Mouse (Mus musculus): ENCODE results near the gene Ninl. TPM values are rescaled to one million over a fixed set of nuclear protein-coding genes. Genes with fewer than 3 reads are reported as not detected.

Gene Ninl
- polyA plus RNA-seq, 1 experiment from 2014 or later: 9.7 TPM

- peaks cover 2% of the 10 kb centered on the region for H3K36me3 ChIP-seq (ENCODE audit: control insufficient read depth, insufficient read depth, low read length)
- no peaks in the 10 kb centered on the region for H3K4me1 ChIP-seq (replicated peaks; ENCODE audit: control insufficient read depth, insufficient read depth, low read length)
- H3K27ac ChIP-seq (ENCODE audit: low read length): no peak overlapping the region
- no peak overlapping the region for H3K4me3 ChIP-seq (ENCODE audit: low read length)
- H3K9ac ChIP-seq (ENCODE audit: low read length): no peak overlapping the region
- no peaks in the 10 kb centered on the region for H3K27me3 ChIP-seq (ENCODE audit: control insufficient read depth, insufficient read depth, low read depth, low read length)
- no peak for ATAC-seq (ENCODE audit: low read depth)
- no peak overlapping the region for H3K4me2 ChIP-seq (ENCODE audit: low read depth, low read length)
- no peaks in the 10 kb centered on the region for H3K9me3 ChIP-seq (ENCODE audit: control insufficient read depth, low read length)
- WGBS: 80% methylated on average over 7 of the region's 7 CpGs
Observed at GRCm38 (mm10) chr2:150923505-150923904, 115.7 kb downstream of the Ninl start.

GRCm38 (mm10) chr2:150923026-150923425 is 116.2 kb downstream of the Ninl start:
- no peak overlapping the region for H3K4me2 ChIP-seq (ENCODE audit: low read depth, low read length)
- no peaks in the 10 kb centered on the region for H3K27me3 ChIP-seq (ENCODE audit: control insufficient read depth, insufficient read depth, low read depth, low read length)
- H3K9ac ChIP-seq (ENCODE audit: low read length): no peak overlapping the region
- H3K27ac ChIP-seq (ENCODE audit: low read length): no peak overlapping the region
- 87% methylated on average over 3 of the region's 3 CpGs for WGBS
- no peak overlapping the region for H3K4me3 ChIP-seq (ENCODE audit: low read length)
- no peaks in the 10 kb centered on the region for H3K4me1 ChIP-seq (replicated peaks; ENCODE audit: control insufficient read depth, insufficient read depth, low read length)
- ATAC-seq (ENCODE audit: low read depth): no peak
- H3K9me3 ChIP-seq (ENCODE audit: control insufficient read depth, low read length): no peaks in the 10 kb centered on the region
- H3K36me3 ChIP-seq (ENCODE audit: control insufficient read depth, insufficient read depth, low read length): peaks cover 5% of the 10 kb centered on the region

- H3K36me3 ChIP-seq (ENCODE audit: control insufficient read depth, insufficient read depth, low read length): peaks cover 9% of the 10 kb centered on the region
- no peak overlapping the region for H3K4me2 ChIP-seq (ENCODE audit: low read depth, low read length)
- no peak overlapping the region for H3K27ac ChIP-seq (ENCODE audit: low read length)
- H3K9ac ChIP-seq (ENCODE audit: low read length): no peak overlapping the region
- H3K9me3 ChIP-seq (ENCODE audit: control insufficient read depth, low read length): no peaks in the 10 kb centered on the region
- 83% methylated on average over 4 of the region's 4 CpGs for WGBS
- no peak for ATAC-seq (ENCODE audit: low read depth)
- no peaks in the 10 kb centered on the region for H3K4me1 ChIP-seq (replicated peaks; ENCODE audit: control insufficient read depth, insufficient read depth, low read length)
- no peaks in the 10 kb centered on the region for H3K27me3 ChIP-seq (ENCODE audit: control insufficient read depth, insufficient read depth, low read depth, low read length)
- no peak overlapping the region for H3K4me3 ChIP-seq (ENCODE audit: low read length)
Observed at GRCm38 (mm10) chr2:150922165-150922564, 117.0 kb downstream of the Ninl start.

GRCm38 (mm10) chr2:150921697-150922096 is 117.5 kb downstream of the Ninl start:
- Histone ChIP-seq H3K4me3 (ENCODE audit: low read length) (no peak overlapping the region), H3K9me3 (ENCODE audit: control insufficient read depth, low read length) (no peaks in the 10 kb centered on the region), H3K4me2 (ENCODE audit: low read depth, low read length) (no peak overlapping the region), H3K27ac (ENCODE audit: low read length) (no peak overlapping the region), H3K36me3 (ENCODE audit: control insufficient read depth, insufficient read depth, low read length) (peaks cover 12% of the 10 kb centered on the region), H3K9ac (ENCODE audit: low read length) (no peak overlapping the region), H3K27me3 (ENCODE audit: control insufficient read depth, insufficient read depth, low read depth, low read length) (no peaks in the 10 kb centered on the region), H3K4me1 (replicated peaks; ENCODE audit: control insufficient read depth, insufficient read depth, low read length) (no peaks in the 10 kb centered on the region)
- WGBS: 82% methylated on average over 6 of the region's 6 CpGs
- no peak for ATAC-seq (ENCODE audit: low read depth)

DNA sequence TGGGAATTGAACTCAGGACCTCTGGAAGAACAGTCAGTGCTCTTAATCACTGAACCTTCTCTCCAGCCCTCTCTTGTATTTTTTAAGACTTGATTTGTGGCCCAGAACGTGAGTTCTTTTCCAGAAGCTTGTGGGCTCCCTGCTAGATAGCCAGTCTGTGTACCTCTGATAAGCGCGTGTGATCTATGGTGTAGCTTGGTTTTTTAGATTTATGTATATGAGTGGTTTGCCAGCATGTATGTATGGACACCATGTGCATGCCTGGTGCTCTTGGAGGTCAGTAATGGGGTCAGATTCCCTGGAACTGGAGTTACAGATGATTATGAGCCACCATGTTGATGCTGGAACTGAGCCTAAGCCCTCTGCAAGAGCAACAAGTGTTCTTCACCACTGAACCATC is 118.6 kb downstream of the Ninl start:
- 80% methylated on average over 3 of the region's 3 CpGs for WGBS
- Histone ChIP-seq H3K4me3 (ENCODE audit: low read length) (no peak overlapping the region), H3K36me3 (ENCODE audit: control insufficient read depth, insufficient read depth, low read length) (peaks cover 12% of the 10 kb centered on the region), H3K9me3 (ENCODE audit: control insufficient read depth, low read length) (no peaks in the 10 kb centered on the region), H3K9ac (ENCODE audit: low read length) (no peak overlapping the region), H3K4me1 (replicated peaks; ENCODE audit: control insufficient read depth, insufficient read depth, low read length) (no peaks in the 10 kb centered on the region), H3K4me2 (ENCODE audit: low read depth, low read length) (no peak overlapping the region), H3K27ac (ENCODE audit: low read length) (no peak overlapping the region), H3K27me3 (ENCODE audit: control insufficient read depth, insufficient read depth, low read depth, low read length) (no peaks in the 10 kb centered on the region)
- no peak for ATAC-seq (ENCODE audit: low read depth)

DNA sequence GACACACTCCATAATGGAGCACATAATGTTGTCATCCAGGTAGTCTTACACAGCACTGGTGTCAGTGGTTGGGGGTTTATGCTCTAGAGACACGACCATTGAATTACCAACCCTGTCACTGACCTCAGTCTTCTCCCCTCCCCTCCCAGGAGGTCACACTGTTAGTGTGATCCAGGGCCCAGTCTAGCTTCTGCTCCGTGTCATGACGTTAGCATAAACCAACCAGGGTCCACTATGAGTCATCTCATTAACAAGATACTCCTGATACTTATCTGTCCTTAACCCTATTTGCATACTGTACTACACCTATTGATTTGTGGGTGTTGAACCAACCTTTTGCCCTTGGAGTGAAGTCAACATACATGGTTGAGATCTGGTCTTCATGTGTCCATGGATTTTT is 120.5 kb downstream of the Ninl start:
- ATAC-seq (ENCODE audit: low read depth): no peak
- H3K36me3 ChIP-seq (ENCODE audit: control insufficient read depth, insufficient read depth, low read length): peaks cover 12% of the 10 kb centered on the region
- no peak overlapping the region for H3K4me3 ChIP-seq (ENCODE audit: low read length)
- H3K27ac ChIP-seq (ENCODE audit: low read length): no peak overlapping the region
- H3K9ac ChIP-seq (ENCODE audit: low read length): no peak overlapping the region
- H3K4me2 ChIP-seq (ENCODE audit: low read depth, low read length): no peak overlapping the region
- H3K9me3 ChIP-seq (ENCODE audit: control insufficient read depth, low read length): no peaks in the 10 kb centered on the region
- no peaks in the 10 kb centered on the region for H3K27me3 ChIP-seq (ENCODE audit: control insufficient read depth, insufficient read depth, low read depth, low read length)
- no peaks in the 10 kb centered on the region for H3K4me1 ChIP-seq (replicated peaks; ENCODE audit: control insufficient read depth, insufficient read depth, low read length)
- 80% methylated on average over 3 of the region's 3 CpGs for WGBS

- H3K36me3 ChIP-seq (ENCODE audit: control insufficient read depth, insufficient read depth, low read length): peaks cover 12% of the 10 kb centered on the region
- no peaks in the 10 kb centered on the region for H3K27me3 ChIP-seq (ENCODE audit: control insufficient read depth, insufficient read depth, low read depth, low read length)
- H3K27ac ChIP-seq (ENCODE audit: low read length): no peak overlapping the region
- no peaks in the 10 kb centered on the region for H3K9me3 ChIP-seq (ENCODE audit: control insufficient read depth, low read length)
- no peak overlapping the region for H3K9ac ChIP-seq (ENCODE audit: low read length)
- no peak overlapping the region for H3K4me3 ChIP-seq (ENCODE audit: low read length)
- no peak for ATAC-seq (ENCODE audit: low read depth)
- H3K4me2 ChIP-seq (ENCODE audit: low read depth, low read length): no peak overlapping the region
- no peaks in the 10 kb centered on the region; the same call in 1 of the 2 replicates for H3K4me1 ChIP-seq (replicated peaks; ENCODE audit: control insufficient read depth, insufficient read depth, low read length)
- WGBS: 83% methylated on average over 5 of the region's 5 CpGs
Observed at GRCm38 (mm10) chr2:150915786-150916185, 123.4 kb downstream of the Ninl start.

DNA sequence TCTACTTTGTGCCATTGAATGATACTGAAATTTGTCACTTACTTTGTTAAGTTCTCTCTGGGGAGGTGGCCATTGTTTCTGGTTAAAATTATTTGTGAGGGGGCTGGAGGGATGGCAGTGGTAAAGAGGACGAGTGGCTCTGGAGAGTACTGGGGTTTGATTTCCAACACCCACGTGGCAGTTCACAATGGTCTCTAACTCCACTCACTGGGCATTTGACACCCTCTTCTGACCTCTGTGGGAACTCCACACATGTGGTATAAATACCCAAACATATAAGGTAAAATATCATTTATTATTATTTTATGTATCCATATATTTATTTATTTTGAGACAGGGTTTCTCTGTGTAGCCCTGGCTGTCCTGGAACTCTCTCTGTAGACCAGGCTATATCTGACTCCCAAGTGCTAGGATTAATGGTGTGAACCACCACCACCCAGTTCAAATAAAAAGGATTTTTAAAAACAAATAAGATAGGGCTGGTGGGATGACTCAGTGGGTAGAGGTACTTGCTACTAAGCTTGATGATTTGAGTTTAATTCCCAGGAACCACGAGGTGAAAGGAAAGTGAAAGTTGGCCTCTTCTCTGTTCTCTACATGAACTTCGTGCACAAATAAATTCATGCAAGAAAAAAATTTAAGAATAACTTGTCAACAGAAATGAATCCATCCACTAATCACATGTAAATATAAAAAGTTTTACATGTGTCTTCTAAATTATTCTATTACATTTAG is 124.2 kb downstream of the Ninl start:
- H3K9me3 ChIP-seq (ENCODE audit: control insufficient read depth, low read length): no peaks in the 10 kb centered on the region
- H3K27me3 ChIP-seq (ENCODE audit: control insufficient read depth, insufficient read depth, low read depth, low read length): no peaks in the 10 kb centered on the region
- no peak overlapping the region for H3K9ac ChIP-seq (ENCODE audit: low read length)
- 77% methylated on average over 4 of the region's 4 CpGs for WGBS
- ATAC-seq (ENCODE audit: low read depth): no peak
- H3K4me3 ChIP-seq (ENCODE audit: low read length): no peak overlapping the region
- peaks cover 12% of the 10 kb centered on the region for H3K36me3 ChIP-seq (ENCODE audit: control insufficient read depth, insufficient read depth, low read length)
- no peak overlapping the region for H3K27ac ChIP-seq (ENCODE audit: low read length)
- H3K4me1 ChIP-seq (replicated peaks; ENCODE audit: control insufficient read depth, insufficient read depth, low read length): no peaks in the 10 kb centered on the region; the same call in 1 of the 2 replicates
- H3K4me2 ChIP-seq (ENCODE audit: low read depth, low read length): no peak overlapping the region

DNA sequence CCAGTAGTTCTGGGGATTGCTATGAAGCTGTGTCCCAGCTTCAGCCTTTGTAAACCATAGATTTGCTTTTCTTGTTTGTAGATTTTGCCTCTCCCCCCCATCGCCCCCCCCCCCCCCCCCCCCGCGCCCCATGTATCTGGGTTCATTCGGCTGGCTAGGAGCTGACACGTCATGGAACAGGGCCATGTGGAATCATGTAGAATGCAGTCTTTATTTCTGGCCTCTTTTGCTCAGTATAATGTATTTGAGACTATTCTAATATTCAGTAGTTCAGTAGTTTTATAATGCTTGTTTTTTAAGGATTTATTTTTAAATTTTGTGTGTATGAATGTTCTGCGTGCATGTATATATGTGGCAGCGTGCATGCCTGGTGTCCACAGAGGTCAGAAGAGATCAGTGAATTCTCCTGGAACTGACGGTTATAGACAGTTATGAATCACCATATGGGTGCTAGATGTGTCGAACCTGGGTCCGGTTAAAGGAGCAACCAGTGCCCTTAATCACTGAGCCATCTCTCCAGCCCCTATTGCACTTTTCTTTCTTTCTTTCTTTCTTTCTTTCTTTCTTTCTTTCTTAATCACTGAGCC is 128.8 kb downstream of the Ninl start:
- Histone ChIP-seq H3K4me1 (replicated peaks; ENCODE audit: control insufficient read depth, insufficient read depth, low read length) (peaks cover 2% of the 10 kb centered on the region; the same call in 1 of the 2 replicates), H3K4me2 (ENCODE audit: low read depth, low read length) (peak overlapping the region; percentile 83), H3K36me3 (ENCODE audit: control insufficient read depth, insufficient read depth, low read length) (no peaks in the 10 kb centered on the region), H3K9me3 (ENCODE audit: control insufficient read depth, low read length) (no peaks in the 10 kb centered on the region), H3K27me3 (ENCODE audit: control insufficient read depth, insufficient read depth, low read depth, low read length) (no peaks in the 10 kb centered on the region), H3K27ac (ENCODE audit: low read length) (peak overlapping the region; percentile 91), H3K4me3 (ENCODE audit: low read length) (peak overlapping the region; percentile 80), H3K9ac (ENCODE audit: low read length) (peak overlapping the region; percentile 81)
- no peak for ATAC-seq (ENCODE audit: low read depth)
- 31% methylated on average over 7 of the region's 10 CpGs for WGBS

Measured in lung, embryonic 16.5 days (tissue).